Mouse (Mus musculus) spleen, postnatal 10 days (tissue): ENCODE data around the gene Aup1.

Source experiments
- DNase-seq, 2 experiments: peaks; one replicate each; pipeline ENCODE4 v3.0.0; 2021 to 2022; ENCODE audit warnings: low spot score in 2 of 2

The Aup1 gene

DNA sequence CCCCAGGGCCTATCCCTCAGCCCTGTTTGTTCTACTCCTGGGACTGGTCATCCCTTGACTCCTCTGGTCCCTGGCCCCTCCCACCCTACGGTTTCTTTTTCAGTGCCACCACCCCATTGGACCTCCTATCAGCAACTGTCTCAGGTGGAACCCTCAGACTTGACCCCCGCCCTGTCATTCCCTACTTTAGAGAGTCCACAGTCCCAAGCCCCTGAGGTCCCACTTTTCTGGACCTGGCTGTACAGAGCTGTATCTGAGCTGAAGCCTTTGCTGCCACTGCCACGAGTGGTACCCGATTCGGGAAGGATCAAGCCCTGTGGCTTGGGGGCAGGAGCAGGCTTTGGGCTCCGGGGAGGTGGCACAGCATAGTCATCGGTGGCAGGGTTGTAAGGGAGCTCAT lies 23.2 kb upstream of the Aup1 start:
- DNase-seq = no peak

DNA sequence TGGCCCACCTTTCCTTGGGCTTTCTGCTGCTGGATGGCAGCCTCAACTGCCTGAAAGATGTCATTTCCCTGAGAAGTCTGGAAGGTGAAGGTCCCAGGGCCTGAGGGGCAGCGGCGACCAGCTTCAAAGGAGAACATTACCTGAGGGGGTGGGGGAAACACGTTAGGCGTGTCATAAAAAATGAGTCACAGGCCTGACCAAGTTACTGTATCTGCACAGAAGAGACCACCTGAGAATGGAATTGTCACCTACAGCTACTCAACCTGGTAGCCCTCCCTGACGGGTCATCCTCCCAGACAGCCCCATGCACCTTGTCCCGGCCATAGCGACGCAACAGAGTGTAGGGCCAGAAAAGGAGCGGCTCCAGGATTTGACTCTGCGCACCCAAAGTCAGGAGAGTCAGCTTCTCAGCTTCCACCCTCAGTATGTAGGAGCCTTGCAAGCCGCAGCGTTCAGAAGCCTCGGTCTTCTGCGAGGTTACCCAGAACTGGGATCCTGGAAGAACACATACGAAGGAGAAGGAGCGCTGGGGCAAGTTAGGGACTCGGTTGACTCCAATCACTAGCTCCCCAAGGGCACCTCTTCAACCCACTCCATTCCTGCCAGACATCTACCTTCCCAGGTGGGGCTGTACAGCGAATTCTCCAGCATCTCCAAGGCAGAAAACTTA lies 22.3 kb upstream of the Aup1 start:
- DNase-seq = no peak

GRCm38 (mm10) chr6:83032769-83033191 lies 21.5 kb upstream of the Aup1 start:
- DNase-seq = peak; percentile 77 to 78

GRCm38 (mm10) chr6:83033249-83034185 lies 20.8 kb upstream of the Aup1 start, which contains the start of the genes Dok1 and Loxl3:
Gene Dok1 (minus strand): TSS chr6:83033471.
Gene Loxl3 (plus strand): TSS chr6:83034173.
- peak; percentile 77 to 78 for DNase-seq

GRCm38 (mm10) chr6:83034463-83035055 lies 19.8 kb upstream of the Aup1 start:
- DNase-seq = no peak

DNA sequence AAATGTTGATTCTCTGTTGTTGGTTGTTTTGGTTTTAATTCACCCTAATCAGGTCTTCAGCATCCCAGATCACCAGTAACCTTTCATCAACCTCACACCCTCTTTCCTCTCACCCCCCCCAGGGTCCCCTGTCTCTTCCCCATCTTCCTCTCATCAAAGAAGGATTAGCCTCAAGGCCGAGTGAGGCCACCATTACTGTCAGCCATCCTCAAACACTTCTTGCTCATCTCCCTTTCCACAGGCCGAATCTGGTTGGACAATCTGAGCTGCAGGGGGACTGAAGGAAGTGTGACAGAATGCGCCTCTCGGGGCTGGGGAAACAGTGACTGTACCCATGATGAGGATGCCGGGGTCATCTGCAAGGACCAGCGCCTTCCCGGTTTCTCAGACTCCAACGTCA lies 17.1 kb upstream of the Aup1 start:
- no peak for DNase-seq

- DNase-seq = peak; percentile 97
Observed at GRCm38 (mm10) chr6:83038496-83039012, 15.8 kb upstream of the Aup1 start.

- DNase-seq = no peak
Observed at GRCm38 (mm10) chr6:83040601-83041000, 13.7 kb upstream of the Aup1 start.

DNA sequence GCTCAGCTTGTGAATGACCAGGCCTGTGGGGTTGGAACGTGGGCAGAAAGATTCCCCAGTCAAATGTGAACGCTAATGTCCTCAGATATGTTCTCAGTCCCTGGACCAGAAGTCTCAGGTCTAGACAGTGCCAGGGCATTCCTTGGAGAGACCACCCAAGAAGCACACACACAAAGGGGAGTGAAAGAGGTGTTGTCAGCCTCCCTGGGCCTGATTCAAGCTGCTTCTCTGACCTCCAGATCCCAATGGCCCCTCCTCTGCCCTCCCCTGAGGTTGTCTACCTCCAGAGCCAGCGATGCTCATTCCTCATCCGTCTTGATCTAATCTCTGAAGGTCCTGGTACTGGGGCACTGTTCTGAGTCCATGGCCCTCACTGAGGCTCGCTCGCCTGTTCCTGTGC lies 10.8 kb upstream of the Aup1 start:
- no peak for DNase-seq

DNA sequence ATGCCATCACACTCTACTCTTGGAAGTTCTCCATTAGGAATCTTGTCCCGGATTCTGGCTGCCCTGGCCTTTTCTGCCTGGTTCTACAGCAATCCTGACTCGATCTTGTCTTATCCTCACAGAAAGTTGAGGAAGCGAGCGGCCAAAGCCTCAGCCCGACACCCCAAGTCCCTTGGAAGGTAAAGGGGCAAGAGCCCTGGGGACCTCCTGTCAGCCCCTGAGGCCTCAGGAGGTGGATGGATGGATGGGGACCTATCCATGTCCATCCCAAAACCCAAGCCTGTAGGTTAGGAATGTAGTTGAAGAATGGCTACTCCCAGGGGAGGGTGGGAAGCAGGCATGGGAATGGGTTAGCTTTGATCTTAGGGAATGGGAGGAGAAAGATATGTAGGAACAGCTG lies 10.3 kb upstream of the Aup1 start:
- DNase-seq = no peak

DNA sequence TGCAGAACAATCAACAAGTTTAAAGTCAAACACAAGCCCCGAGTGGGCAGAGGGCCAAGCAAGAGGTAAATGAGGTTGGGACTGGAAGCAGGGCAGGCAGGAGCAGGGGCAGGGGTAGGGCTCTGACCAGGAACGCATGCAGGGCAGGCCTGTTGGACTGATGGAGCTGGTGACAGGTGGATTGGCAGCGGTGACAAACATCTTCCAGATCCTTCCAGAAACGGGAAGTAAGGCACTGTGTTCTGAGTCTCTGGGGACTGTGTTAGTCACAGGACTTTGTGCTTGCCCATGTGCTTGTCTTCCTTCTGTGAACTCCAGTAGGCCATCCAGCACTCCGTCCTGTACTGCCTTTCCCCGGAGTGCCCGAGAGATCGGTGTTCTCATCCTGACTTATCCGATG lies 9.6 kb upstream of the Aup1 start:
- no peak for DNase-seq

DNA sequence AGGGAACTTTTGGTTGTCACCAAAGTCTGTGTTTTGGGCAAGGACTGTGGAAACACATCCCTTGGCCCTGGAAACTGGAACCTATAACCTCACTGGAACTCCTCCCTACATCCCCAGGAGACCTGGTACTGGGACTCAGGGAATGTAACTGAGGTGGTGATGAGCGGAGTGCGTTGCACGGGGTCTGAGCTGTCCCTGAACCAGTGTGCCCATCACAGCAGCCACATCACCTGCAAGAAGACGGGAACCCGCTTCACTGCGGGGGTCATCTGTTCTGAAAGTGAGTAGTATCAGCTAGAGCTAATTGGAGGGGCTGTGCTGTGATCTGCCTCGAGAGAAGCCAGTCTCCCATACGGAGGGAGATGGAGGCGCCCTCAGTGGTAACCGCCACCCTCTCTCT lies 5.0 kb upstream of the Aup1 start:
- DNase-seq = no peak

GRCm38 (mm10) chr6:83053136-83053960 lies 973 bp upstream of the Aup1 start:
- peak; percentile 54 to 68 for DNase-seq

DNA sequence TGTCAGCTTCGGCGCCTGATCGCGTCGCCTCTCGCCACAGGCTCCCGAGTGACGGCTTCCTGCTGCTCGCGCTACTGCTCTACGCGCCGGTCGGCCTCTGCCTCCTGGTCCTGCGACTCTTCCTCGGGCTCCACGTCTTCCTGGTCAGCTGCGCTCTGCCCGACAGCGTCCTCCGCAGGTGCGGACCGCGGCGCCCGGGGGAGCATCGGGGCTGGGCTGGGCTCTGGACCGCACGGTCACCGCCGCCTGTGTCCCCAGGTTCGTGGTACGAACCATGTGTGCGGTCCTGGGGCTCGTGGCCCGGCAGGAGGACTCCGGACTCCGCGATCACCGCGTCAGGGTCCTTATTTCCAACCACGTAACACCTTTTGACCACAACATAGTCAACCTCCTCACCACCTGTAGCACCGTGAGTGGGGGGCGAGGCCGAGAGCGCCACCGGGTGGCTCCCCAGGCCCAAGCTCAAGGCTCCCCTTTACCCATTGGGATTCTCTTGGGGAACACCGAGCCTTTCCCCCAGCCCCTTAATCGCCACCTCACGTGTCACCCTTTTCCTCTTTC lies 630 bp downstream of the Aup1 start, which contains the start of gene Htra2:
Htra2 (minus strand) TSS at position 403 of the 561 bp plus-strand sequence.
- DNase-seq = no peak

DNA sequence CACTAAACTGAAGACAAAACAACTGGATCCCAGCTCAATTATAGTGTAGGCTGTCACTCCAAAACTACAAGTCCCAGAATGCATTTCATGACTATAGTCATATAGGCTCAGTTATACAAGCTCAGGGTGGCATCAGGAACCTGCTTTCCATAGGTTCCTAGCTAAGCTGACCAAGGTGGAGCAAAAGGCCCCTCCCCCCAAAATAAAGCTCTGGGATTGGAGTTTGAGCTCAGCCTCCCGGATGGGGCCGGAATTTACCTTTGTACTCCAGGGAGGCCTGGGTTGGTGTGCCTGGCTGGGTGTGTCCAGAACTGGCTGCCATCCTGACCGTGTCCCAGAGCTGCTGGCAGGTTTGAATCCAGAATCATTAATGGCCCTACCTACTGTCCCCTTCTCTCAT lies 3.5 kb downstream of the Aup1 start, which contains the start of gene Dqx1:
Dqx1 (plus strand) TSS at position 55 of the 400 bp plus-strand sequence.
- DNase-seq = no peak

- no peak for DNase-seq
Observed at GRCm38 (mm10) chr6:83058725-83059124, 4.4 kb downstream of the Aup1 start.

- DNase-seq = no peak
Observed at GRCm38 (mm10) chr6:83065995-83066394, 11.7 kb downstream of the Aup1 start.

GRCm38 (mm10) chr6:83066441-83066840 lies 12.1 kb downstream of the Aup1 start:
- no peak for DNase-seq

DNA sequence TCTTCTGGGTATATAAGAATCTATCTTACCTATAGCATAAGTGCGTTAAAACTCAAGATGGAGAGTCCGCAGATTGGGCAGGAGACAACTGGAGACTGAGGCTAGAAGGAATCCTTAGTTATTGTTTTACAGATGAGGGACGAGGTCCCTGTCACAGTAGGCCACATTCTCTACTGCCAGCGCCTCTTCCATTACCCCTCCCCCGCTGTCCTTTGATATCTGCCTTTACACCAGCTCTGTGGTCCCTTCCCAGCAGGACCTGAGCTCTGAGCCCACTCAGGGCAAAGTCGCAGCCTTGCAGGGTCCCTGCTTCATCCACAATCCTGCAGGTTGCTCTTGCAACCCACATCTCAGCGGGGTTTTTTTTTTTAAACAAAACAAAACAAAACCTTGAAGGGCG lies 13.9 kb downstream of the Aup1 start:
- no peak for DNase-seq

- DNase-seq = no peak
Observed at GRCm38 (mm10) chr6:83068706-83069487, 14.6 kb downstream of the Aup1 start.
